Mouse (Mus musculus) Patski (cell line): Measurements from ENCODE around the gene Txndc17. TPM values are rescaled to one million over a fixed set of nuclear protein-coding genes. Genes with fewer than 3 reads are reported as not detected.

ENCODE experiments used
- ATAC-seq: fragments of 100-300 bp; one replicate; pipeline ENCODE4 v1.8.0; 2021
- CTCF ChIA-PET: fragments of 350-600 bp; sonication (Branson Sonifier 250); formaldehyde crosslinking; loops from one replicate; lab custom pipeline; 2022; ENCODE audit warnings: inconsistent platforms; lab: Charles Lee
- POLR2A ChIA-PET: fragments of 350-600 bp; sonication (Branson Sonifier 250); formaldehyde crosslinking; loops from one replicate; lab custom pipeline; 2022; ENCODE audit warnings: antibody characterized with exemption, inconsistent platforms; lab: Charles Lee
- DNase-seq: peaks from one replicate; pipeline ENCODE4 v3.0.0-alpha.2; 2011; ENCODE audit warnings: low read depth, low spot score
- H3K27me3 ChIP-seq: fragments of 371-371 bp; one replicate; pipeline ENCODE4 v1.5.1; 2021
- CTCF ChIP-seq: fragments of 100-300 bp; IDR thresholded peaks from one replicate; pipeline ENCODE4 v1.5.1; 2021
- in situ Hi-C: fragments of 300-500 bp; cut with MboI; formaldehyde crosslinking; loops from 3 replicates; pipeline ENCODE4 v1.11.1; 2018; ENCODE audit warnings: low pct_unique_long_range_greater_than_20kb, mixed read lengths
- polyA plus RNA-seq: library from polyadenylated mRNA; unstranded; gene quantifications from one replicate; pipeline ENCODE4 v1.2.3, GENCODE M21; 2021

Txndc17 gene
- polyA plus RNA-seq, 1 experiment from 2014 or later, result 167 TPM

DNA sequence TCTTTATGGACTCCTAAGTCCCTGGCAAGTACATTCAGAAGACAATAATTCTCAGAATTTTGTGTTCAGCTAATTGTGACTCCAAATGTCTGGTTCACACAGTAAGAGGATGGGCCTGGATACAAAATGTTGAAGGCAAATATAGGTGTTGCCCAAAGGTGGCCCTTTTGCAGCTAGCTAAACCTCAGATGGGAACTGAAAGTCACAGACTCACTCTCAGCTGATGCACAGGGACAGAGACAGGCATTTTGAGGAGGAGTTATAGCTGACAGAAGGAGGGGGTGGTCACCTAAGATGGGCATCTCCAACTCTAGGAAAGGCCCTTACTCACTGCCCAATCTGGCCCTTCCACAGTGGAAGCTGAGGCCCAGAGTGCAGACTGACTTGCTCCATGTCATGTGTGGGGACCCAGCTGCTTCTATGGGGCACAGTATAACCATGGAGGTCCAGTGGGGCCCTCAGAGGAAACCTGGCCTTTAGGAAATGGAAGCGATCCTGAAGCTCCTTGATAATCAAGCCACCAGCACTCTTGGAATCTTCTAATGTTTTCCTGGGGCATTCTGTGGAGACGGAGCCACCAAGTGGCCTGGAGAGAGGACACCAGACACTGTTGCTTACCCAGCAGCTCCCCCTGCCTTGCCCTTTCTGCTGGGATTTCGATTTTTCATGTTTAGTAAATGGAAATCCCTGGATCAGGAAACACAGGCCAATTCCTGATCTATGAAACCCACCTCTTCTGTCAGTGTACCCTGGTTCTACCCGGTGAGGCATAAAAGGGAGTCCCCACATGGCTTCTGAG is 32.9 kb downstream of the Txndc17 start:
- no peak for TF ChIP-seq CTCF
- no peak for ATAC-seq

DNA sequence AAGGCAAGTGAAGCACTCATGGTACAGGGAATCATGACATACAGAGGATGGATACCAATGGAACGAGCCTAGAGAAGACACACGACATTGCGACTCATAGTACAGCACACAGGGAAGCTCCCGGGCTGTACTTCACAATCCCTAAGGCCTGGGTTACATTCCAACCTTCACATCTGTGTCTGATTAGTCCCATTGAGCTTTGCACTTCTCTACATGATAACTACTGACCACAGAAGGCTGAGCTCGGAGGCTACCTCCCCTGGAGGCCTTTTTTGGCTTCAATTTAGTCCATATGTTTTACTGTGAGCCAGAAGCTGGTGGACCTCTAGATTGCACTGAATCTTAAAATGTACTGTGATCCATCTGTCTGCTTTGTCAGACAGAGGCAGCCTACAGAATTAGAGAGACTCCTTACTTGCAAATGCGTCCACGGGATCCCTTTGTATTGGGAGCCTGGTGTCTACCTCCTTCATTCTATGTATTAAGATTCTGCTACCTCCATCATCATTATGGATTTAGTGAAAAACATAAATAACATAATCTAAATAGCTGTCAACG is 37.9 kb downstream of the Txndc17 start:
- no peak for ATAC-seq
- CTCF ChIA-PET, result interaction anchor here (1.1 to 1.8 kb wide), 2 partner anchors 21 to 37 kb away, joined by 3 to 4 read pairs; no protein-coding TSS in a partner anchor

More for the DNA sequence above, 32.9 kb downstream of the Txndc17 start:
- POLR2A ChIA-PET, result interaction anchor here (0.8 kb wide), 1 partner anchor 11 kb away, joined by 3 read pairs; no protein-coding TSS in a partner anchor
- peaks cover 15% of the 10 kb centered on the region for H3K27me3 ChIP-seq
- CTCF ChIA-PET, result interaction anchor here (1.1 to 1.2 kb wide), 3 partner anchors 13 to 75 kb away, joined by 3 read pairs; no protein-coding TSS in a partner anchor
- no peak for DNase-seq
- in situ Hi-C loops, result no loop called here

DNA sequence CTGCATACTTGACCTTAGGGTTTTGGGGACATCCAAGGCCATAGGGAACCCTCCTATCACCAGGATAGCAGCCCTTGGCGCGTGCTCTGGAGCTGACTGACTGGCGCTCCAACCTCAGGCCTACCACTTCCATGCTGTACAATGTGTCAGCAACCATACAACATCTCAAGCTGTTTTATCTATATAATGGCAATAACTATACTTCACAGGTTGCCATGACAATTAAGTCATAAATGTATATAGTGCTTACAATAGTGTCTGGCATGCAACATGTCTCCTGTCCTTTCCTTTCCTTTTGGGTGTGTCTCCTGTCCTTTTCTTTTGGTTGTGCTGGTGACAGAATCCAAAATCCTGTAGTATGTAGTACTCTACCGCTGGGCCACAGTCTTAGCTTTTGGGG is 48.3 kb downstream of the Txndc17 start:
- in situ Hi-C loops, result no loop called here
- ATAC-seq, result no peak
- TF ChIP-seq CTCF, result no peak
- peaks cover 10% of the 10 kb centered on the region for H3K27me3 ChIP-seq
- ChIA-PET CTCF (no interaction called here), POLR2A (no interaction called here)
- DNase-seq, result no peak

More for the DNA sequence above, 37.9 kb downstream of the Txndc17 start:
- TF ChIP-seq CTCF, result no peak
- peaks cover 43% of the 10 kb centered on the region for H3K27me3 ChIP-seq
- DNase-seq, result no peak
- in situ Hi-C loops, result no loop called here
- POLR2A ChIA-PET, result interaction anchor here (0.9 kb wide), 1 partner anchor 24 kb away, joined by 3 read pairs; no protein-coding TSS in a partner anchor

DNA sequence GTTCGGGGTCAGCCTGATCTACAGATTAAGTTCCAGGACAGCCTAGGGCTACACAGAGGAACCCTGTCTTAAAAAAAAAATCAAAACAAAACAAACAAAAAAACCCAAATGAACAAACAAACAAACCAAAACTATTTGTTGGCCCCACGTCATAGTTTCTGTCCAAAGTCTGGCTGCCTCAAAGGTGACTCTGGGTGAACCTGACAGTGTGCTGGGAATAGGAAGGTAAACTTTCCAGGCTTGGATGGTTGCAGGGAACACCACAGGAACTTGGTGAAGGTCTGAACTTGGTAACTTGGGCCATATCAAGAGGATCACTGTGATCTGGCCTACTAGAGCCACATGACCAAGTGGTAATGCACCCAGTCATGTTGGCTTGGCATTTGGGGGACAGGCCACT is 49.1 kb downstream of the Txndc17 start:
- in situ Hi-C loops, result no loop called here
- ChIA-PET CTCF (no interaction called here), POLR2A (no interaction called here)
- DNase-seq, result no peak
- no peak for TF ChIP-seq CTCF
- no peak for ATAC-seq
- H3K27me3 ChIP-seq, result peaks cover 6% of the 10 kb centered on the region

Other genes starting within 250 kb of the Txndc17 start
- 0.18 TPM for gene Aipl1, start 170.0 kb upstream of the Txndc17 start, polyA plus RNA-seq
- 35.7 TPM for gene Pimreg, start 165.5 kb upstream of the Txndc17 start, polyA plus RNA-seq
- gene Pitpnm3, start 71.8 kb upstream of the Txndc17 start, polyA plus RNA-seq, result 5.0 TPM
- 1.5 TPM for gene Gm43951, start 707 bp upstream of the Txndc17 start, polyA plus RNA-seq
- 16.3 TPM for gene 4933427D14Rik, start 88 bp upstream of the Txndc17 start, polyA plus RNA-seq
- 24.1 TPM for gene Med31, start 8.0 kb downstream of the Txndc17 start, polyA plus RNA-seq
- 0.19 TPM for gene Slc13a5, start 59.7 kb downstream of the Txndc17 start, polyA plus RNA-seq
- 8.6 TPM for gene Xaf1, start 94.1 kb downstream of the Txndc17 start, polyA plus RNA-seq
- gene Fbxo39, start 106.9 kb downstream of the Txndc17 start, polyA plus RNA-seq, result not detected
- not detected for gene Tekt1, start 154.9 kb downstream of the Txndc17 start, polyA plus RNA-seq
- 18.8 TPM for gene Smtnl2, start 204.2 kb downstream of the Txndc17 start, polyA plus RNA-seq
- 0.23 TPM for gene Ggt6, start 228.0 kb downstream of the Txndc17 start, polyA plus RNA-seq
- gene Mybbp1a, start 233.8 kb downstream of the Txndc17 start, polyA plus RNA-seq, result 184 TPM